Mouse (Mus musculus): ENCODE results near the gene Heatr1. TPM values are rescaled to one million over a fixed set of nuclear protein-coding genes. Genes with fewer than 3 reads are reported as not detected.

Heatr1 gene
- total and polyA plus RNA-seq, 3 experiments, result 130 to 468 (median 156) TPM

DNA sequence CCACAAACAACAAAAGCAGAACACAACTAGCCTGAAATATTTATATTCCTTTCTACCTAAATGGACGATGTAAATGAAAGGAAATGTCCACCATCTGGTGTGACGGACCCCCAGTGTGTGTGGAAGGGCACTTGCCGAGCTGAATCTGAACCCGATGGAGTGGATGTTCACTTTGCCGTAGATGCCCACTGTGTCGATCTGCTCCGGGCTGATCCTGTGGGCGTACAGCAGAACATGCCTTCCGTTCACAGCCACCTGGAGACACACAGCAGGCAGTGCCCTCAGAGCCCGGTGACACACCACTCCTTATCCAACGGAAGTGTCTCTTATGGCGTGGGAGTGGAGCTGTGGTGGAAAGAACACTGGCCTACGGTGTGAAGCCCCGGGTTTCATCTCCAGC is 58.3 kb downstream of the Heatr1 start:
- Histone ChIP-seq H3K4me1 (ENCODE audit: control insufficient read depth in 1 of 2, insufficient read depth in 2 of 2, low read length in 2 of 2) (peaks cover 0 to 4% of the 10 kb centered on the region in 2 experiments; a peak in 1 of 4 replicates), H3K79me2 (ENCODE audit: control insufficient read depth, insufficient read depth, low read length, poor library complexity) (no peaks in the 10 kb centered on the region), H3K9ac (ENCODE audit: control insufficient read depth, low read depth, low read length, poor library complexity, severe bottlenecking) (no peak overlapping the region), H3K9me3 (replicated peaks; ENCODE audit: insufficient read depth, low read length) (no peaks in the 10 kb centered on the region), H3K27me3 (ENCODE audit: control insufficient read depth in 1 of 2, insufficient read depth in 2 of 2, low read length in 2 of 2) (no peaks in the 10 kb centered on the region), H3K36me3 (ENCODE audit: control insufficient read depth in 1 of 2, insufficient read depth in 2 of 2, low read length in 2 of 2) (peaks cover 2 to 8% of the 10 kb centered on the region in 2 experiments; a peak in 2 of 4 replicates), H3K27ac (ENCODE audit: control insufficient read depth, low read depth, low read length) (no peak overlapping the region), H3K4me3 (ENCODE audit: control insufficient read depth in 1 of 2, insufficient read depth in 1 of 2, low read depth in 2 of 2, low read length in 2 of 2) (no peak overlapping the region)
- TF ChIP-seq MAZ (IDR thresholded peaks at IDR 0.05; ENCODE audit: low read depth, low read length) (no peak), JUND (IDR thresholded peaks at IDR 0.05; ENCODE audit: low read depth, low read length) (no peak), MAX (IDR thresholded peaks at IDR 0.05; ENCODE audit: low read length) (no peak), CHD1 (IDR thresholded peaks at IDR 0.05; ENCODE audit: low read depth, low read length) (no peak), UBTF (IDR thresholded peaks at IDR 0.05; ENCODE audit: borderline replicate concordance, insufficient read depth, low read depth, low read length) (no peak)
- no peak for DNase-seq (ENCODE audit: low read depth, low spot score)

DNA sequence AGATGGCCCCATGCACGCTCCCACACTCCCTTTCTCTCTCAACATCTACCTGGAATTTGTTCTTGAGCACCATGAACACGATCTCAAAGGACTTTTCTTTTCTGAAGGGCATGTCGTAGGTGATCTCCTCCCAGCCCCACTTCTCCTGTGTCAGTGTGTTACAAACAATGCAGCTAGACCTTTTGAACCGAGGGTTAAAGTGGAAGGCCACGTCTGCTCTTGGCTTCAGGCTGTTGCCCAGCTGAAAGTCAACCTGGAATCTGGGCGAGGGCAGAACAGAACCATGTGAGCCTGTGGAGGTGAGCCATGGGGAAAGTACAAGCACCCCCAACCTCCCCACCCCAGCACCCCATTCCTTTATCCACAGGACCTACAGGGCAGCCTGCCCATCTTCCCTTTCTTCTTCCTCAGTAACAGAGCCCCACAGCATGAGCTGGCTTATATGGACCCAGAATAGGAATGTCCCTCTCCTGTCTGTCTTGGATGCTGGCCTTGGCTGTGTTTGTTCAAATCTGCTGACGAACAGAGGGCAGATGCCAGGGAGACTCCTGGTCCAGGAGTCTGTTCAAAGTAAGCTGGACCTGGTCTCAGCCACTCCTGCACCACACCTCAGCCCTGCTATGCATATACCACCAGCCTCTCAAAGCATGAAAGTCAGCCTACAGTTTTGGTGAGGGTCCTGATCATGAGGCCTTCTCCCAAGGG is 60.0 kb downstream of the Heatr1 start:
- Histone ChIP-seq H3K79me2 (ENCODE audit: control insufficient read depth, insufficient read depth, low read length, poor library complexity) (peaks cover 6% of the 10 kb centered on the region; the same call in 1 of the 2 replicates), H3K9ac (ENCODE audit: control insufficient read depth, low read depth, low read length, poor library complexity, severe bottlenecking) (no peak overlapping the region), H3K4me1 (ENCODE audit: control insufficient read depth in 1 of 2, insufficient read depth in 2 of 2, low read length in 2 of 2) (peaks cover 0 to 8% of the 10 kb centered on the region in 2 experiments; a peak in 1 of 4 replicates), H3K9me3 (replicated peaks; ENCODE audit: insufficient read depth, low read length) (no peaks in the 10 kb centered on the region), H3K27ac (ENCODE audit: control insufficient read depth, low read depth, low read length) (no peak overlapping the region), H3K36me3 (ENCODE audit: control insufficient read depth in 1 of 2, insufficient read depth in 2 of 2, low read length in 2 of 2) (peaks cover 6 to 8% of the 10 kb centered on the region in 2 experiments; a peak in 2 of 4 replicates), H3K4me3 (ENCODE audit: control insufficient read depth in 1 of 2, insufficient read depth in 1 of 2, low read depth in 2 of 2, low read length in 2 of 2) (no peak overlapping the region), H3K27me3 (ENCODE audit: control insufficient read depth in 1 of 2, insufficient read depth in 2 of 2, low read length in 2 of 2) (no peaks in the 10 kb centered on the region)
- no peak for TF ChIP-seq RAD21 (IDR thresholded peaks at IDR 0.05; ENCODE audit: low read depth, low read length)
- no peak for TF ChIP-seq POLR2AphosphoS2 (IDR thresholded peaks at IDR 0.05; ENCODE audit: low read length)
- TF ChIP-seq SIN3A (IDR thresholded peaks at IDR 0.05; ENCODE audit: low read length), result no peak
- TF ChIP-seq BHLHE40 (IDR thresholded peaks at IDR 0.05; ENCODE audit: borderline replicate concordance, low read depth, low read length), result no peak
- no peak for DNase-seq (ENCODE audit: low read depth, low spot score)

DNA sequence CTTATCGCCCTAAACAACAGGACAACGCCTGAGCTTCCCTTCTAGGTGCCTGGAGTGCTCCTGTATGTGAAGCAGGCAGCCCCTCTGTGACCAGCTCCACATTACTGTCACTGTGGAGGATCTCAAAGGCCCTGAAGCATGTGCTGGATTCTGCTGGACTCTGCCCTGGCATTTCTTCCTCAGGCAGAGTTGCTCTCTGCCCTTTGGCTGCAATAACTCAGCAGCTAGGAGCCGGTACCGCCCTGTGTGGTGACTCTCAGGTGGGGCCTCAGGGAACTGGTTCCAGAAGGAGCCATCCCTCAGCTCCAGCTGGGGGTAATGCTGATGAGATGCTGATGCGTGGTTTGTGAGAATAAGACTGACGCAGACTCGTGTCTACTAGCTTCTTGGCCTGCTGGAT is 61.9 kb downstream of the Heatr1 start:
- H3K79me2 ChIP-seq (ENCODE audit: control insufficient read depth, insufficient read depth, low read length, poor library complexity), result peaks cover 7% of the 10 kb centered on the region
- no peak overlapping the region for H3K9ac ChIP-seq (ENCODE audit: control insufficient read depth, low read depth, low read length, poor library complexity, severe bottlenecking)
- DNase-seq (ENCODE audit: low read depth, low spot score), result no peak
- peaks cover 0 to 11% of the 10 kb centered on the region in 2 experiments; a peak in 1 of 4 replicates for H3K4me1 ChIP-seq (ENCODE audit: control insufficient read depth in 1 of 2, insufficient read depth in 2 of 2, low read length in 2 of 2)
- H3K36me3 ChIP-seq (ENCODE audit: control insufficient read depth in 1 of 2, insufficient read depth in 2 of 2, low read length in 2 of 2), result peaks cover 8 to 9% of the 10 kb centered on the region in 2 experiments; a peak in 2 of 4 replicates
- no peak for TF ChIP-seq MAZ (IDR thresholded peaks at IDR 0.05; ENCODE audit: low read depth, low read length)
- no peak for TF ChIP-seq ZKSCAN1 (IDR thresholded peaks at IDR 0.05; ENCODE audit: low read depth, low read length)
- TF ChIP-seq CTCF (IDR thresholded peaks at IDR 0.05 in 2 of 3, conservative IDR thresholded peaks at IDR 0.05 in 1 of 3; ENCODE audit: control insufficient read depth in 1 of 3, insufficient read depth in 1 of 3, low read depth in 2 of 3, low read length in 3 of 3, poor library complexity in 1 of 3, severe bottlenecking in 1 of 3), result no peak
- TF ChIP-seq SMC3 (IDR thresholded peaks at IDR 0.05; ENCODE audit: low read depth, low read length), result no peak
- TF ChIP-seq NELFE (IDR thresholded peaks at IDR 0.05; ENCODE audit: low read depth, low read length), result no peak
- no peak for TF ChIP-seq POLR2AphosphoS2 (IDR thresholded peaks at IDR 0.05; ENCODE audit: low read length)
- TF ChIP-seq ZNF384 (IDR thresholded peaks at IDR 0.05; ENCODE audit: low read depth, low read length), result no peak
- no peak for TF ChIP-seq CHD2 (IDR thresholded peaks at IDR 0.05; ENCODE audit: low read length)
- TF ChIP-seq TBP (IDR thresholded peaks at IDR 0.05; ENCODE audit: low read depth, low read length), result no peak
- no peak for TF ChIP-seq TCF12 (IDR thresholded peaks at IDR 0.05; ENCODE audit: low read depth, low read length)
- TF ChIP-seq USF2 (IDR thresholded peaks at IDR 0.05; ENCODE audit: borderline replicate concordance in 1 of 2, insufficient read depth in 1 of 2, low read depth in 1 of 2, low read length in 2 of 2), result no peak
- no peak for TF ChIP-seq RAD21 (IDR thresholded peaks at IDR 0.05; ENCODE audit: low read depth, low read length)
- TF ChIP-seq MYB (IDR thresholded peaks at IDR 0.05; ENCODE audit: low read depth, low read length), result no peak
- TF ChIP-seq POLR2AphosphoS5 (IDR thresholded peaks at IDR 0.05; ENCODE audit: borderline replicate concordance, low read depth, low read length), result no peak
- TF ChIP-seq GABPA (IDR thresholded peaks at IDR 0.05; ENCODE audit: low read depth, low read length), result no peak
- no peak for TF ChIP-seq MYC (IDR thresholded peaks at IDR 0.05; ENCODE audit: low read depth, low read length)
- no peak for TF ChIP-seq E2F4 (IDR thresholded peaks at IDR 0.05; ENCODE audit: borderline replicate concordance, low read depth, low read length)
- TF ChIP-seq EP300 (IDR thresholded peaks at IDR 0.05; ENCODE audit: low read depth in 1 of 2, low read length in 2 of 2), result no peak
- no peaks in the 10 kb centered on the region for H3K27me3 ChIP-seq (ENCODE audit: control insufficient read depth in 1 of 2, insufficient read depth in 2 of 2, low read length in 2 of 2)
- no peak overlapping the region for H3K4me3 ChIP-seq (ENCODE audit: control insufficient read depth in 1 of 2, insufficient read depth in 1 of 2, low read depth in 2 of 2, low read length in 2 of 2)
- H3K9me3 ChIP-seq (replicated peaks; ENCODE audit: insufficient read depth, low read length), result no peaks in the 10 kb centered on the region
- no peak overlapping the region for H3K27ac ChIP-seq (ENCODE audit: control insufficient read depth, low read depth, low read length)
